Comparison of ENCODE assay signal across 9 mouse cellular contexts in genomic region chr13:98504661-98505488, GRCm38 (mm10). TPM values are rescaled to one million over a fixed set of nuclear protein-coding genes. Genes with fewer than 3 reads are reported as not detected.
DNase-seq lines count a peak whose midpoint lies in the region; ATAC-seq and TF ChIP-seq lines count a peak whose summit lies in the region.
"Had no signal": no experiment of that assay in that cellular context is flagged by ENCODE, and none has a peak within 500 bp of the region (broad histone marks: within the 10 kb centered on the region; RNA-seq: fewer than 3 reads in every experiment).

No protein-coding gene starts in this region.

- no peak for ATAC-seq in liver, embryonic 13.5 days (ENCODE audit: low read depth)
- ATAC-seq in stomach, embryonic 14.5 days (ENCODE audit: insufficient number of reproducible peaks, insufficient read depth, low FRiP score, low read depth), result peak; percentile 74

- no peak for TF ChIP-seq EP300 in heart, adult 2 months (IDR thresholded peaks at IDR 0.05; ENCODE audit: insufficient read depth, low read depth, low read length)

- 2% methylated on average over 46 of the region's 51 CpGs for WGBS in heart, adult 2 months
- 1% methylated on average over 46 of the region's 51 CpGs for WGBS in liver, embryonic 13.5 days (ENCODE audit: insufficient replicate concordance)
- 1% methylated on average over 49 of the region's 51 CpGs for whole genome bisulfite sequencing in stomach, embryonic 14.5 days

- peaks cover 27% of the 10 kb centered on the region for H3K27me3 ChIP-seq in heart, adult 2 months (ENCODE audit: control insufficient read depth, insufficient read depth, low read length)
- H3K27me3 ChIP-seq in liver, embryonic 13.5 days, result peaks cover 88% of the 10 kb centered on the region
- peaks cover 42% of the 10 kb centered on the region for H3K27me3 ChIP-seq in stomach, embryonic 14.5 days (ENCODE audit: control insufficient read depth, insufficient read depth, low read length)

- TF ChIP-seq CTCF in heart, adult 2 months (IDR thresholded peaks at IDR 0.05), result no peak

- no peak overlapping the region for H3K27ac ChIP-seq in heart, adult 2 months
- no peak overlapping the region for H3K27ac ChIP-seq in liver, embryonic 13.5 days
- H3K27ac ChIP-seq in stomach, embryonic 14.5 days (ENCODE audit: low read length), result no peak overlapping the region

- no peak overlapping the region for H3K9ac ChIP-seq in heart, adult 2 months (ENCODE audit: low read depth, low read length)
- no peak overlapping the region for H3K9ac ChIP-seq in liver, embryonic 13.5 days
- no peak overlapping the region for H3K9ac ChIP-seq in stomach, embryonic 14.5 days (replicated peaks; ENCODE audit: low read depth, low read length)

- H3K4me1 ChIP-seq in heart, adult 2 months (ENCODE audit: control insufficient read depth, insufficient read depth, low read length), result no peaks in the 10 kb centered on the region
- 0 out of 2 replicates have a peak, but pooled peaks cover 6% of the 10 kb centered on the region for H3K4me1 ChIP-seq in liver, embryonic 13.5 days (replicated peaks)
- H3K4me1 ChIP-seq in stomach, embryonic 14.5 days (ENCODE audit: control insufficient read depth, insufficient read depth, low read length), result peaks cover 19% of the 10 kb centered on the region

- peak overlapping the region; percentile 5 for H3K4me3 ChIP-seq in heart, adult 2 months
- H3K4me3 ChIP-seq in liver, embryonic 13.5 days (replicated peaks), result peak overlapping the region; percentile 21
- H3K4me3 ChIP-seq in stomach, embryonic 14.5 days (ENCODE audit: low read depth, low read length), result peak overlapping the region; percentile 32

- intact Hi-C loops in heart, adult 2 months (cut with DNase I), result no loop called here

- peak; percentile 13 to 42 for DNase-seq in heart, adult 2 months
- DNase-seq in heart, adult 8-10 months (ENCODE audit: low spot score), result no peak
- peak; percentile 83 for DNase-seq in embryo, embryonic 10.5 days (ENCODE audit: low spot score)
- DNase-seq in heart, postnatal 4 days, result peak; percentile 15
- DNase-seq in liver, embryonic 13.5 days, result no peak
- DNase-seq in ovary, postnatal 14 days (ENCODE audit: low spot score), result no peak
- no peak for DNase-seq in thymus, postnatal 10 days (ENCODE audit: low spot score in 2 of 2)

- H3K79me2 ChIP-seq in heart, adult 2 months (replicated peaks; ENCODE audit: control insufficient read depth, insufficient read depth, low read length), result no peaks in the 10 kb centered on the region

- peak overlapping the region; percentile 30; the same call in 1 of the 2 replicates for H3K4me2 ChIP-seq in liver, embryonic 13.5 days
- H3K4me2 ChIP-seq in stomach, embryonic 14.5 days (replicated peaks; ENCODE audit: low read depth, low read length), result peak overlapping the region; percentile 60

- no peak for TF ChIP-seq POLR2A in heart, adult 2 months (IDR thresholded peaks at IDR 0.05; ENCODE audit: insufficient read depth, low read depth, low read length)

- H3K36me3 ChIP-seq in heart, adult 2 months (ENCODE audit: control insufficient read depth, insufficient read depth, low read length), result no peaks in the 10 kb centered on the region
- no peaks in the 10 kb centered on the region for H3K36me3 ChIP-seq in liver, embryonic 13.5 days
- H3K36me3 ChIP-seq in stomach, embryonic 14.5 days (ENCODE audit: control insufficient read depth, insufficient read depth, low read length), result no peaks in the 10 kb centered on the region
- H3K36me3 ChIP-seq: G1E had no signal

- H3K9me3 ChIP-seq in liver, embryonic 13.5 days (replicated peaks), result no peaks in the 10 kb centered on the region
- H3K9me3 ChIP-seq in stomach, embryonic 14.5 days (ENCODE audit: control insufficient read depth, low read depth, low read length), result no peaks in the 10 kb centered on the region
- H3K9me3 ChIP-seq: G1E had no signal

RNA-seq across cellular contexts. Expression of gene Gm10320, which starts 13.1 kb away (rescaled TPM):
- total RNA-seq in heart, adult 2 months (2021), result not detected
- 0.27 TPM in 1 of 2 replicates, not detected in the other for polyA plus RNA-seq in heart, adult 2 months (2012; rRNA removed)
- total RNA-seq in heart, adult 8-10 months (2022), result not detected
- total RNA-seq in heart, postnatal 4 days (2021), result not detected
- 0.76 and 1.5 TPM in 2 replicates for polyA plus RNA-seq in liver, embryonic 13.5 days (2015; fragmentation: Nextera tagmentation; extraction: Ambion mirVana)
- polyA plus RNA-seq in stomach, embryonic 14.5 days (2014; fragmentation: Nextera tagmentation; extraction: Ambion mirVana), result 1.2 and 1.4 TPM in 2 replicates

Comparison
In these comparisons a context has a peak if more than half of its experiments do, and no peak if none do; other contexts are left out.
1. DNase-seq: peak in heart, adult 2 months (2 of 2), embryo, embryonic 10.5 days (single experiment) and heart, postnatal 4 days (single experiment); none in heart, adult 8-10 months (single experiment), liver, embryonic 13.5 days (single experiment), ovary, postnatal 14 days (single experiment) and thymus, postnatal 10 days (0 of 2).
2. Peak in every context shown above with its lines, with median percentiles within 50 percentile points of each other: H3K4me3 ChIP-seq.